Mouse (Mus musculus): ENCODE results near the gene Erfe.
A peak's percentile ranks its signal among the peaks of the same experiment; 100 is the strongest.

DNA sequence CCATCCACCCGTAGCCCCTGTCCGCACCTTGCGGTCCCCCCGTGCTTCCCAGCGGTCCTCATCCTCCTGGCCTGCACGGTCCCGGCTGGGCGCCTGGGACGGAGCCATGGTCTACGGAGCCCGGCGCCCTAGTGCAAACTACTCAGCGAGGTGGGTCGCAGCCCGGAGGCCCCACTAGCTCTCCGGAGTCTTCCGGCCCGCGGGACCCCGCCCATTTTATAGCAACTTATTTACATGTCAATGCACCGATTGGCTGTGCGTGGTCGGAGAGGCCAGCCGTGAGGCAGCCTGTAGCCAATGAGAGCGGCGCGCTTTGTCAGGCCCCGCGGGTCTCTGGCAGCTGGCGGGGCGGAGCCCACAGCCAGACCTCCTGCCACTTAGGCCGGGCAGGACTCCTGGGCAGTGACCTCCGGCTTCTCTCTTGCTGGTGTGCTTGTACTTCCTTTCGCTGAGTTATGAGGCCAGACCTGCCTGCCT, 46.8 kb downstream of the Erfe start:
- TF ChIP-seq CTCF (IDR thresholded peaks at IDR 0.05; ENCODE audit: borderline replicate concordance, control insufficient read depth, extremely low read depth, insufficient read depth, low read length, poor library complexity) (peak; percentile 75), POLR2A (IDR thresholded peaks at IDR 0.05; ENCODE audit: control insufficient read depth, extremely low read depth, insufficient read depth, low read length, poor library complexity) (peak; percentile 97)
